Mouse (Mus musculus) CH12.LX (cell line): ENCODE data around the gene Stk24. TPM values are rescaled to one million over a fixed set of nuclear protein-coding genes. Genes with fewer than 3 reads are reported as not detected.

Source experiments
- DNase-seq: peaks from one replicate; pipeline ENCODE4 v3.0.0-alpha.2; 2013; ENCODE audit errors: extremely low read depth
- H3K27ac ChIP-seq: 2 replicates; pipeline ENCODE4 v1.5.1; 2012; ENCODE audit warnings: low read depth, mild to moderate bottlenecking, control low read depth, moderate library complexity; ENCODE audit not compliant: insufficient read depth
- H3K27me3 ChIP-seq: replicated peaks from 2 replicates; pipeline ENCODE3; 2012; ENCODE audit warnings: inconsistent platforms
- H3K36me3 ChIP-seq, 2 experiments: replicated peaks in 1 of 2; 2 replicates each; pipeline versions ENCODE3 to v1.6.1; 2012; ENCODE audit warnings: inconsistent platforms in 1 of 2, low read length in 1 of 2, mild to moderate bottlenecking in 1 of 2, mixed read lengths in 1 of 2, moderate library complexity in 1 of 2; ENCODE audit not compliant: control insufficient read depth in 1 of 2, insufficient read depth in 1 of 2
- H3K4me1 ChIP-seq, 2 experiments: 2 replicates each; pipeline ENCODE4 v1.6.1; 2012; ENCODE audit warnings: inconsistent platforms in 1 of 2, moderate library complexity in 1 of 2; ENCODE audit not compliant: insufficient read depth in 2 of 2, control insufficient read depth in 1 of 2
- H3K4me2 ChIP-seq: 2 replicates; pipeline ENCODE4 v1.6.1; 2012; ENCODE audit warnings: low read depth, mild to moderate bottlenecking, control low read depth; ENCODE audit not compliant: poor library complexity, insufficient read depth, severe bottlenecking
- H3K4me3 ChIP-seq, 3 experiments: fragments of 150-350 bp in 1 of 3; sonication (generic) in 1 of 3; replicated peaks in 1 of 3; 2 replicates each; pipeline versions ENCODE3 to v1.5.1; 2011 to 2012; ENCODE audit warnings: low read depth in 2 of 3, low read length in 2 of 3, mild to moderate bottlenecking in 2 of 3, moderate library complexity in 2 of 3, control low read depth in 1 of 3, improper control_type of control experiment in 1 of 3, inconsistent platforms in 1 of 3, mixed read lengths in 1 of 3; ENCODE audit not compliant: poor library complexity in 1 of 3
- H3K79me2 ChIP-seq: replicated peaks from 2 replicates; pipeline ENCODE4 v1.6.1; 2012; ENCODE audit warnings: mild to moderate bottlenecking, moderate library complexity; ENCODE audit not compliant: control insufficient read depth, poor library complexity, insufficient read depth, severe bottlenecking; ENCODE audit errors: extremely low read depth
- H3K9ac ChIP-seq: 2 replicates; pipeline ENCODE4 v1.6.1; 2012; ENCODE audit warnings: low read depth, mild to moderate bottlenecking, control low read depth, moderate library complexity; ENCODE audit not compliant: insufficient read depth
- H3K9me3 ChIP-seq: replicated peaks from 2 replicates; pipeline ENCODE3; 2012; ENCODE audit warnings: low read length, inconsistent platforms, mixed read lengths
- CHD1 ChIP-seq: IDR thresholded peaks from 2 replicates; pipeline ENCODE4 v1.6.1; 2012; ENCODE audit warnings: low read depth, low read length, improper control_type of control experiment, inconsistent platforms
- CTCF ChIP-seq, 2 experiments: IDR thresholded peaks in 1 of 2; conservative IDR thresholded peaks in 1 of 2; 2 replicates each; pipeline ENCODE4 v1.5.1; 2011 to 2012; ENCODE audit warnings: low read depth in 2 of 2, low read length in 2 of 2, improper control_type of control experiment in 1 of 2, inconsistent platforms in 1 of 2, mild to moderate bottlenecking in 1 of 2, moderate library complexity in 1 of 2
- ELF1 ChIP-seq: IDR thresholded peaks from 2 replicates; pipeline ENCODE4 v1.6.1; 2014; ENCODE audit warnings: low read depth, mild to moderate bottlenecking, inconsistent platforms, low read length, improper control_type of control experiment
- MAFK ChIP-seq: IDR thresholded peaks from 2 replicates; pipeline ENCODE4 v1.6.1; 2011; ENCODE audit warnings: low read length, improper control_type of control experiment; ENCODE audit not compliant: insufficient replicate concordance
- MAZ ChIP-seq: IDR thresholded peaks from 2 replicates; pipeline ENCODE4 v1.6.1; 2012; ENCODE audit warnings: low read depth, mild to moderate bottlenecking, inconsistent platforms, low read length, improper control_type of control experiment, moderate library complexity
- MYC ChIP-seq: IDR thresholded peaks from 2 replicates; pipeline ENCODE4 v1.6.1; 2011; ENCODE audit warnings: low read depth, mild to moderate bottlenecking, improper control_type of control experiment, low read length
- NRF1 ChIP-seq: IDR thresholded peaks from 2 replicates; pipeline ENCODE4 v1.6.1; 2014; ENCODE audit warnings: low read depth, mild to moderate bottlenecking, inconsistent platforms, low read length, improper control_type of control experiment, moderate library complexity
- PAX5 ChIP-seq: IDR thresholded peaks from 2 replicates; pipeline ENCODE4 v1.6.1; 2012; ENCODE audit warnings: low read length, inconsistent platforms, mixed read lengths
- RAD21 ChIP-seq: IDR thresholded peaks from 2 replicates; pipeline ENCODE4 v1.6.1; 2011; ENCODE audit warnings: low read depth, mild to moderate bottlenecking, low read length, improper control_type of control experiment, moderate library complexity
- RCOR1 ChIP-seq: conservative IDR thresholded peaks from 2 replicates; pipeline ENCODE4 v1.6.1; 2012; ENCODE audit warnings: low read depth, mild to moderate bottlenecking, inconsistent platforms, low read length, improper control_type of control experiment
- SMC3 ChIP-seq: IDR thresholded peaks from 2 replicates; pipeline ENCODE4 v1.6.1; 2011; ENCODE audit warnings: low read depth, low read length, improper control_type of control experiment
- TBP ChIP-seq: conservative IDR thresholded peaks from 2 replicates; pipeline ENCODE4 v1.6.1; 2011; ENCODE audit warnings: low read depth, low read length, improper control_type of control experiment
- USF1 ChIP-seq: IDR thresholded peaks from 2 replicates; pipeline ENCODE4 v1.6.1; 2014; ENCODE audit warnings: low read depth, mild to moderate bottlenecking, inconsistent platforms, low read length, improper control_type of control experiment
- USF2 ChIP-seq: conservative IDR thresholded peaks from 2 replicates; pipeline ENCODE4 v1.6.1; 2011; ENCODE audit warnings: low read depth, low read length, improper control_type of control experiment
- ZC3H11A ChIP-seq: IDR thresholded peaks from 2 replicates; pipeline ENCODE4 v1.6.1; 2012; ENCODE audit warnings: low read depth, mild to moderate bottlenecking, inconsistent platforms, low read length, improper control_type of control experiment
- ZKSCAN1 ChIP-seq: IDR thresholded peaks from 2 replicates; pipeline ENCODE4 v1.6.1; 2012; ENCODE audit warnings: low read depth, inconsistent platforms, low read length, improper control_type of control experiment, borderline replicate concordance
- ZMIZ1 ChIP-seq: IDR thresholded peaks from 2 replicates; pipeline ENCODE4 v1.6.1; 2012; ENCODE audit warnings: low read depth, mild to moderate bottlenecking, inconsistent platforms, low read length, improper control_type of control experiment
- ZNF384 ChIP-seq: IDR thresholded peaks from 2 replicates; pipeline ENCODE4 v1.6.1; 2012; ENCODE audit warnings: low read depth, low read length, improper control_type of control experiment, inconsistent platforms
- dilution Hi-C: fragments of 300-500 bp; cut with MboI; formaldehyde crosslinking; loops from 2 replicates; pipeline ENCODE4 v1.14.3; 2020; ENCODE audit warnings: low sequenced_read_pairs; ENCODE audit not compliant: extremely low pct_unique_long_range_greater_than_20kb, extremely low pct_ligation_motif_present
- in situ Hi-C: fragments of 300-500 bp; cut with MboI; formaldehyde crosslinking; loops from 3 replicates; pipeline ENCODE4 v1.14.3; 2019; ENCODE audit warnings: low sequenced_read_pairs, low pct_ligation_motif_present, low pct_unique_long_range_greater_than_20kb, mixed read lengths
- polyA plus RNA-seq: library from polyadenylated mRNA; unstranded; fragments of >175 nt; gene quantifications from 2 replicates; pipeline ENCODE4 v1.2.1, GENCODE M21; 2012; ENCODE audit warnings: low read depth; ENCODE audit not compliant: insufficient read length
- total RNA-seq, 2 experiments: library from RNA; depleted of rRNA; stranded (reverse); fragments of 300-350 nt in 1 of 2; fragments of >200 nt in 1 of 2; gene quantifications; 2 replicates each; pipeline ENCODE4 v1.2.3; 2012 to 2014

Stk24 gene
- total and polyA plus RNA-seq, 3 experiments = 35.5 to 96.7 (median 52.7) TPM

- TF ChIP-seq CTCF (conservative IDR thresholded peaks at IDR 0.05 in 1 of 2, IDR thresholded peaks at IDR 0.05 in 1 of 2; ENCODE audit: low read depth in 2 of 2, low read length in 2 of 2) = no peak
Measured at GRCm38 (mm10) chr14:121262606-121263005, 117.2 kb downstream of the Stk24 start (continued).

- Histone ChIP-seq H3K79me2 (no peaks in the 10 kb centered on the region), H3K9me3 (no peaks in the 10 kb centered on the region)
- dilution Hi-C loops = no loop called here
Measured at GRCm38 (mm10) chr14:121261229-121261879, 118.5 kb downstream of the Stk24 start.

GRCm38 (mm10) chr14:121259789-121260188 lies 120.0 kb downstream of the Stk24 start:
- no peak overlapping the region for H3K9ac ChIP-seq
- peaks cover 6 to 60% of the 10 kb centered on the region in 2 experiments for H3K36me3 ChIP-seq
- in situ Hi-C loops (no loop called here), dilution Hi-C loops (no loop called here)
- no peaks in the 10 kb centered on the region for H3K27me3 ChIP-seq
- peak; percentile 61 for DNase-seq
- H3K4me1 ChIP-seq = peaks cover 0 to 49% of the 10 kb centered on the region in 2 experiments; a peak in 2 of 4 replicates
- no peak overlapping the region for H3K4me2 ChIP-seq
- H3K4me3 ChIP-seq = no peak overlapping the region
- H3K9me3 ChIP-seq = no peaks in the 10 kb centered on the region
- TF ChIP-seq RAD21 (peak; percentile 68), SMC3 (peak; percentile 85), NRF1 (no peak), USF2 (no peak), USF1 (no peak), RCOR1 (no peak), CTCF (conservative IDR thresholded peaks at IDR 0.05 in 1 of 2, IDR thresholded peaks at IDR 0.05 in 1 of 2; ENCODE audit: low read depth in 2 of 2, low read length in 2 of 2) (peak; percentile 81 to 89), ZMIZ1 (no peak), MYC (no peak)
- H3K27ac ChIP-seq = no peak overlapping the region
- no peaks in the 10 kb centered on the region for H3K79me2 ChIP-seq

More at GRCm38 (mm10) chr14:121261229-121261879, 118.5 kb downstream of the Stk24 start:
- in situ Hi-C loops = no loop called here
- TF ChIP-seq CTCF (conservative IDR thresholded peaks at IDR 0.05 in 1 of 2, IDR thresholded peaks at IDR 0.05 in 1 of 2; ENCODE audit: low read depth in 2 of 2, low read length in 2 of 2) = no peak
- no peak for TF ChIP-seq MAZ
- TF ChIP-seq CHD1 = no peak
- no peak for TF ChIP-seq ZNF384
- TF ChIP-seq NRF1 = no peak
- no peak for TF ChIP-seq PAX5
- TF ChIP-seq ELF1 = no peak
- no peak for TF ChIP-seq ZKSCAN1
- no peak for TF ChIP-seq TBP
- TF ChIP-seq ZC3H11A = no peak
- TF ChIP-seq MAFK = no peak
- no peak overlapping the region for H3K4me2 ChIP-seq
- peaks cover 0 to 59% of the 10 kb centered on the region in 2 experiments; a peak in 2 of 4 replicates for H3K4me1 ChIP-seq
- H3K9ac ChIP-seq = no peak overlapping the region
- no peak for DNase-seq
- no peak overlapping the region for H3K27ac ChIP-seq
- H3K4me3 ChIP-seq = no peak overlapping the region
- peaks cover 6 to 62% of the 10 kb centered on the region in 2 experiments for H3K36me3 ChIP-seq
- no peaks in the 10 kb centered on the region for H3K27me3 ChIP-seq
